8 mouse cellular contexts compared by ENCODE assay signal in the genomic region with DNA sequence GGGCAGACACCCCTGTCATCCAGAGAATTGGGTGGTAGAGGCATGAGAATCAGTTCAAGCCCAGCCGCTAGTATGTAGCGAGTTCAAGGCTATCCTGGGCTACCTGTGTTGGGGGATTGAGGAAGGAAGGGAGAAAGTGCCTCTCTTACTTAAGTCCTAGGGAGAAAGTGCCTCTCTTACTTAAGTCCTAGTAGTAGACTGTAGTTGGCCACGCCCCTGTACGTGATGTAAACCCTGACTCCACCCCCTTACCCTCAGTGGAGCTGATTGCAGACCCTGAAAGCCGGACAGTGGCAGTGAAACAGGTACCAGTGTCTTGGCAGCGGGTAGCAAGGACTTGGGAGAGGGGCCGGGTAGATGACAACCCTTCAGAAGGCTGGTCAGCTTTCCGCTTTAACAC. TPM values are rescaled to one million over a fixed set of nuclear protein-coding genes. Genes with fewer than 3 reads are reported as not detected.
DNase-seq lines count a peak whose midpoint lies in the region; ATAC-seq and TF ChIP-seq lines count a peak whose summit lies in the region.

No protein-coding gene starts in this region.

- no peak for TF ChIP-seq CTCF in forebrain, postnatal 0 days (IDR thresholded peaks at IDR 0.05; ENCODE audit: low read depth)
- TF ChIP-seq CTCF in midbrain, postnatal 0 days (IDR thresholded peaks at IDR 0.05) = no peak

- H3K9ac ChIP-seq in forebrain, postnatal 0 days = peak overlapping the region; percentile 85
- H3K9ac ChIP-seq in limb, embryonic 14.5 days (ENCODE audit: low read depth, low read length, severe bottlenecking) = peak overlapping the region; percentile 76
- peak overlapping the region; percentile 85 for H3K9ac ChIP-seq in midbrain, postnatal 0 days (replicated peaks; ENCODE audit: low read length, poor library complexity, severe bottlenecking)

- peak overlapping the region; percentile 66 for H3K4me3 ChIP-seq in forebrain, postnatal 0 days (ENCODE audit: low read depth, low read length)
- H3K4me3 ChIP-seq in limb, embryonic 14.5 days (replicated peaks; ENCODE audit: low read length) = peak overlapping the region; percentile 74
- peak overlapping the region; percentile 61 for H3K4me3 ChIP-seq in midbrain, postnatal 0 days (ENCODE audit: low read depth, low read length)

- H3K36me3 ChIP-seq in forebrain, postnatal 0 days (ENCODE audit: insufficient read depth) = peaks cover 27% of the 10 kb centered on the region
- H3K36me3 ChIP-seq in limb, embryonic 14.5 days (ENCODE audit: control insufficient read depth, insufficient read depth, low read length) = peaks cover 25% of the 10 kb centered on the region
- H3K36me3 ChIP-seq in midbrain, postnatal 0 days (ENCODE audit: insufficient read depth, low read length) = peaks cover 14% of the 10 kb centered on the region

- peak overlapping the region; percentile 88 for H3K4me2 ChIP-seq in forebrain, postnatal 0 days (ENCODE audit: low read depth)
- H3K4me2 ChIP-seq in limb, embryonic 14.5 days (replicated peaks; ENCODE audit: low read depth, low read length, severe bottlenecking) = peak overlapping the region; percentile 92
- peak overlapping the region; percentile 72 for H3K4me2 ChIP-seq in midbrain, postnatal 0 days (ENCODE audit: low read depth, low read length, poor library complexity, severe bottlenecking)

- no peak for ATAC-seq in forebrain, postnatal 0 days
- no peak for ATAC-seq in limb, embryonic 14.5 days (ENCODE audit: low FRiP score, low read depth)
- ATAC-seq in midbrain, postnatal 0 days (ENCODE audit: low FRiP score) = no peak

- peak; percentile 76 for DNase-seq in cerebellum, adult 9-10 months
- no peak for DNase-seq in cerebellum, adult 8-10 months
- DNase-seq in adrenal gland, postnatal 25 days = peak; percentile 32
- DNase-seq in forebrain, postnatal 0 days = no peak
- DNase-seq in limb, embryonic 14.5 days (ENCODE audit: low spot score) = peak; percentile 48
- DNase-seq in midbrain, postnatal 0 days (ENCODE audit: low spot score) = no peak
- DNase-seq in right cerebral cortex, postnatal 36 days (ENCODE audit: low spot score in 2 of 2) = no peak
- no peak for DNase-seq in testis, postnatal 14 days (ENCODE audit: low spot score)

- peaks cover 6% of the 10 kb centered on the region for H3K4me1 ChIP-seq in forebrain, postnatal 0 days (ENCODE audit: insufficient read depth)
- H3K4me1 ChIP-seq in limb, embryonic 14.5 days (ENCODE audit: control insufficient read depth, insufficient read depth, low read length) = peaks cover 21% of the 10 kb centered on the region
- H3K4me1 ChIP-seq in midbrain, postnatal 0 days (ENCODE audit: insufficient read depth, low read length) = peaks cover 11% of the 10 kb centered on the region; the same call in 1 of the 2 replicates

- H3K27ac ChIP-seq in forebrain, postnatal 0 days (ENCODE audit: low read depth, low read length) = peak overlapping the region; percentile 90; the same call in 1 of the 2 replicates
- H3K27ac ChIP-seq in limb, embryonic 14.5 days (replicated peaks; ENCODE audit: low read depth, low read length) = no peak overlapping the region
- H3K27ac ChIP-seq in midbrain, postnatal 0 days (ENCODE audit: low read depth, low read length) = peak overlapping the region; percentile 88

- no peaks in the 10 kb centered on the region for H3K9me3 ChIP-seq in forebrain, postnatal 0 days (ENCODE audit: low read length)
- no peaks in the 10 kb centered on the region for H3K9me3 ChIP-seq in limb, embryonic 14.5 days (ENCODE audit: control insufficient read depth, low read length)
- no peaks in the 10 kb centered on the region for H3K9me3 ChIP-seq in midbrain, postnatal 0 days (ENCODE audit: low read length)

- 29% methylated on average over 8 of the region's 8 CpGs for WGBS in forebrain, postnatal 0 days
- 27% methylated on average over 8 of the region's 8 CpGs for WGBS in limb, embryonic 14.5 days
- WGBS in midbrain, postnatal 0 days = 29% methylated on average over 8 of the region's 8 CpGs

- H3K27me3 ChIP-seq in forebrain, postnatal 0 days (ENCODE audit: insufficient read depth, low read length) = no peaks in the 10 kb centered on the region
- no peaks in the 10 kb centered on the region for H3K27me3 ChIP-seq in limb, embryonic 14.5 days (ENCODE audit: control insufficient read depth, insufficient read depth, low read length)
- H3K27me3 ChIP-seq in midbrain, postnatal 0 days (ENCODE audit: insufficient read depth, low read length) = no peaks in the 10 kb centered on the region

- TF ChIP-seq POLR2A in limb, embryonic 14.5 days (IDR thresholded peaks at IDR 0.05; ENCODE audit: borderline replicate concordance, extremely low read depth, insufficient read depth, insufficient read length) = no peak

RNA-seq across cellular contexts. Expression of a gene that starts 1.0 kb away (rescaled TPM):
- 53.2 and 55.8 TPM in 2 replicates for total RNA-seq in adrenal gland, postnatal 25 days (2021)
- 30.5 and 31.0 TPM in 2 replicates for total RNA-seq in forebrain, postnatal 0 days (2014; rRNA removed)
- 27.2 and 29.8 TPM in 2 replicates for polyA plus RNA-seq in forebrain, postnatal 0 days (2015; fragmentation: Nextera tagmentation; extraction: Ambion mirVana)
- polyA plus RNA-seq in limb, embryonic 14.5 days (2012; rRNA removed) = 28.7 and 32.0 TPM in 2 replicates
- 23.8 and 26.6 TPM in 2 replicates for polyA plus RNA-seq in limb, embryonic 14.5 days (2014; fragmentation: Nextera tagmentation; extraction: Ambion mirVana)
- total RNA-seq in midbrain, postnatal 0 days (2014; rRNA removed) = 29.5 and 32.4 TPM in 2 replicates
- polyA plus RNA-seq in midbrain, postnatal 0 days (2015; fragmentation: Nextera tagmentation; extraction: Ambion mirVana) = 31.2 and 31.5 TPM in 2 replicates

RNA-seq across cellular contexts. Expression of a gene that starts 9.0 kb away (rescaled TPM):
- total RNA-seq in adrenal gland, postnatal 25 days (2021) = 62.1 and 88.5 TPM in 2 replicates
- total RNA-seq in forebrain, postnatal 0 days (2014; rRNA removed) = 71.9 and 378 TPM in 2 replicates
- 87.8 and 115 TPM in 2 replicates for polyA plus RNA-seq in forebrain, postnatal 0 days (2015; fragmentation: Nextera tagmentation; extraction: Ambion mirVana)
- polyA plus RNA-seq in limb, embryonic 14.5 days (2012; rRNA removed) = 86.0 and 103 TPM in 2 replicates
- polyA plus RNA-seq in limb, embryonic 14.5 days (2014; fragmentation: Nextera tagmentation; extraction: Ambion mirVana) = 76.0 and 81.7 TPM in 2 replicates
- 79.7 and 129 TPM in 2 replicates for total RNA-seq in midbrain, postnatal 0 days (2014; rRNA removed)
- polyA plus RNA-seq in midbrain, postnatal 0 days (2015; fragmentation: Nextera tagmentation; extraction: Ambion mirVana) = 115 and 126 TPM in 2 replicates

RNA-seq across cellular contexts. Expression of a gene that starts 9.1 kb away (rescaled TPM):
- total RNA-seq in adrenal gland, postnatal 25 days (2021) = 116 and 138 TPM in 2 replicates
- total RNA-seq in forebrain, postnatal 0 days (2014; rRNA removed) = 89.9 and 109 TPM in 2 replicates
- 105 and 112 TPM in 2 replicates for polyA plus RNA-seq in forebrain, postnatal 0 days (2015; fragmentation: Nextera tagmentation; extraction: Ambion mirVana)
- polyA plus RNA-seq in limb, embryonic 14.5 days (2012; rRNA removed) = 179 and 270 TPM in 2 replicates
- 66.1 and 70.5 TPM in 2 replicates for polyA plus RNA-seq in limb, embryonic 14.5 days (2014; fragmentation: Nextera tagmentation; extraction: Ambion mirVana)
- 104 and 120 TPM in 2 replicates for total RNA-seq in midbrain, postnatal 0 days (2014; rRNA removed)
- polyA plus RNA-seq in midbrain, postnatal 0 days (2015; fragmentation: Nextera tagmentation; extraction: Ambion mirVana) = 89.1 and 91.0 TPM in 2 replicates

RNA-seq across cellular contexts. Expression of a gene that starts 11.7 kb away (rescaled TPM):
- 309 and 326 TPM in 2 replicates for total RNA-seq in adrenal gland, postnatal 25 days (2021)
- total RNA-seq in forebrain, postnatal 0 days (2014; rRNA removed) = 404 and 498 TPM in 2 replicates
- polyA plus RNA-seq in forebrain, postnatal 0 days (2015; fragmentation: Nextera tagmentation; extraction: Ambion mirVana) = 495 and 513 TPM in 2 replicates
- 751 and 1,065 TPM in 2 replicates for polyA plus RNA-seq in limb, embryonic 14.5 days (2012; rRNA removed)
- 471 and 513 TPM in 2 replicates for polyA plus RNA-seq in limb, embryonic 14.5 days (2014; fragmentation: Nextera tagmentation; extraction: Ambion mirVana)
- total RNA-seq in midbrain, postnatal 0 days (2014; rRNA removed) = 484 and 500 TPM in 2 replicates
- 430 and 439 TPM in 2 replicates for polyA plus RNA-seq in midbrain, postnatal 0 days (2015; fragmentation: Nextera tagmentation; extraction: Ambion mirVana)

RNA-seq across cellular contexts. Expression of a gene that starts 34.6 kb away (rescaled TPM):
- total RNA-seq in adrenal gland, postnatal 25 days (2021) = 93.7 and 103 TPM in 2 replicates
- 113 and 148 TPM in 2 replicates for total RNA-seq in forebrain, postnatal 0 days (2014; rRNA removed)
- 142 and 151 TPM in 2 replicates for polyA plus RNA-seq in forebrain, postnatal 0 days (2015; fragmentation: Nextera tagmentation; extraction: Ambion mirVana)
- 142 and 181 TPM in 2 replicates for polyA plus RNA-seq in limb, embryonic 14.5 days (2012; rRNA removed)
- polyA plus RNA-seq in limb, embryonic 14.5 days (2014; fragmentation: Nextera tagmentation; extraction: Ambion mirVana) = 69.1 and 73.5 TPM in 2 replicates
- 153 and 182 TPM in 2 replicates for total RNA-seq in midbrain, postnatal 0 days (2014; rRNA removed)
- polyA plus RNA-seq in midbrain, postnatal 0 days (2015; fragmentation: Nextera tagmentation; extraction: Ambion mirVana) = 150 and 154 TPM in 2 replicates

Comparison
In these comparisons a context has a peak if more than half of its experiments do, and no peak if none do; other contexts are left out.
1. DNase-seq: peak in cerebellum, adult 9-10 months (single experiment), adrenal gland, postnatal 25 days (single experiment) and limb, embryonic 14.5 days (single experiment); none in cerebellum, adult 8-10 months (single experiment), forebrain, postnatal 0 days (single experiment), midbrain, postnatal 0 days (single experiment), right cerebral cortex, postnatal 36 days (0 of 2) and testis, postnatal 14 days (single experiment).
2. Peak in every context shown above with its lines, with median percentiles within 50 percentile points of each other: H3K4me2 ChIP-seq, H3K4me3 ChIP-seq and H3K9ac ChIP-seq.